Mouse (Mus musculus) small intestine, adult 2 months (tissue): ENCODE measurements around the gene Pcsk1n. TPM values are rescaled to one million over a fixed set of nuclear protein-coding genes. Genes with fewer than 3 reads are reported as not detected.
A peak's percentile ranks its signal among the peaks of the same experiment; 100 is the strongest.

Source experiments
- H3K27ac ChIP-seq: fragments of 200-500 bp; 2 replicates; pipeline ENCODE4 v1.5.1; 2012; ENCODE audit warnings: low read depth, low read length, control low read depth, inconsistent platforms; ENCODE audit not compliant: insufficient read depth
- H3K27me3 ChIP-seq: fragments of 200-500 bp; 2 replicates; pipeline ENCODE4 v1.6.1; 2012; ENCODE audit warnings: mild to moderate bottlenecking, moderate library complexity, low read length, inconsistent platforms; ENCODE audit not compliant: control insufficient read depth, insufficient read depth
- H3K36me3 ChIP-seq: fragments of 200-500 bp; 2 replicates; pipeline ENCODE4 v1.6.1; 2012; ENCODE audit warnings: mild to moderate bottlenecking, low read length, control low read depth, inconsistent platforms; ENCODE audit not compliant: control insufficient read depth, insufficient read depth
- H3K4me1 ChIP-seq: fragments of 200-500 bp; 2 replicates; pipeline ENCODE4 v1.6.1; 2012; ENCODE audit warnings: low read length, inconsistent platforms, mixed read lengths; ENCODE audit not compliant: control insufficient read depth, insufficient read depth, insufficient read length
- H3K4me3 ChIP-seq: fragments of 200-500 bp; 2 replicates; pipeline ENCODE4 v1.5.1; 2012; ENCODE audit warnings: low read depth, mild to moderate bottlenecking, control low read depth, inconsistent platforms, low read length, moderate library complexity
- CTCF ChIP-seq: fragments of 200-500 bp; IDR thresholded peaks from 2 replicates; pipeline ENCODE4 v1.5.1; 2012; ENCODE audit warnings: low read depth, mild to moderate bottlenecking, control low read depth, inconsistent platforms, low read length, moderate library complexity, mixed read lengths; ENCODE audit not compliant: insufficient replicate concordance, insufficient read length; ENCODE audit errors: extremely low read depth
- POLR2A ChIP-seq: fragments of 200-500 bp; IDR thresholded peaks from 2 replicates; pipeline ENCODE4 v1.6.1; 2012; ENCODE audit warnings: low read depth, mild to moderate bottlenecking, control low read depth, inconsistent platforms, low read length, moderate library complexity
- WGBS: fragments of 180-500 bp; shearing (Covaris S2); methylation state at CpG from one replicate; pipeline ENCODE4 v1.1.7; 2018; 5-methylcytosine and 5-hydroxymethylcytosine counted together
- polyA plus RNA-seq: library from polyadenylated mRNA; depleted of rRNA; stranded (reverse); fragments of >200 nt; gene quantifications from 2 replicates; pipeline ENCODE4 v1.2.3, GENCODE M21; 2012

The Pcsk1n gene
- polyA plus RNA-seq, 1 experiment = 21.1 TPM

DNA sequence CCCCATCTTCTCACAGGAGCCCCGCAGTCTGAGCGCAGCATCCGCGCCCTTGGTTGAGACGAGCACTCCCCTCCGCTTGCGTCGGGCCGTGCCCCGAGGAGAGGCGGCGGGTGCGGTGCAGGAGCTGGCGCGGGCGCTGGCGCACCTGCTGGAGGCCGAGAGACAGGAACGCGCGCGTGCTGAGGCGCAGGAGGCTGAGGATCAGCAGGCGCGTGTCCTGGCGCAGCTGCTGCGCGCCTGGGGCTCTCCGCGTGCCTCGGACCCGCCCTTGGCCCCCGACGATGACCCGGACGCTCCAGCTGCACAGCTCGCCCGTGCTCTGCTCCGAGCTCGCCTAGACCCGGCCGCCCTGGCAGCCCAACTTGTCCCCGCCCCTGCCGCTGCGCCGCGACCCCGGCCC, 2.4 kb downstream of the Pcsk1n start:
- no peak overlapping the region for H3K27ac ChIP-seq
- H3K27me3 ChIP-seq = peaks cover 22% of the 10 kb centered on the region
- no peaks in the 10 kb centered on the region for H3K36me3 ChIP-seq
- WGBS = 10% methylated on average over 47 of the region's 48 CpGs
- H3K4me1 ChIP-seq = peaks cover 4% of the 10 kb centered on the region; the same call in 1 of the 2 replicates
- peak overlapping the region; percentile 43 for H3K4me3 ChIP-seq
- TF ChIP-seq CTCF (no peak), POLR2A (no peak)

DNA sequence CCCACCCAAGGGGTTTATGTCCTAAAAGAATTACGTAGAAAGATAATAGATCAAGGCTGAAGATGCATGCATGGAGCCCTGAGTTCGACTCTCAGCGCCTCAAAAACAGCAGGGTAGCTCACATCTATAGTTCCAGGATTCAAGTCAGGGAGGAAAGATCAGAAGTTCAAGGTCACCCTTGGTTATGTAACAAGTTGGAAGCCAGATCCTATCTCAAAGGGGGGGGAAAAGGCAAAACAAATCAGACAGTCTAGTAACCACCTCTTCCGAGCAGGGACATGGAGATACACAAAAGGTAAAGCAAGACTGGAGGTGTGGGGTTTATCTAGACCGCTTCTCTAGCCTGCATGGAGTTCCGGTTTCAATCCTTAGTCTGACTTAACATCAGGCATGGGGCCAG, 6.6 kb downstream of the Pcsk1n start:
- WGBS = 83% methylated on average over 6 of the region's 6 CpGs
- no peaks in the 10 kb centered on the region for H3K36me3 ChIP-seq
- H3K4me3 ChIP-seq = no peak overlapping the region
- H3K4me1 ChIP-seq = peaks cover 4% of the 10 kb centered on the region; the same call in 1 of the 2 replicates
- peaks cover 32% of the 10 kb centered on the region for H3K27me3 ChIP-seq
- no peak overlapping the region for H3K27ac ChIP-seq
- TF ChIP-seq POLR2A (no peak), CTCF (no peak)

DNA sequence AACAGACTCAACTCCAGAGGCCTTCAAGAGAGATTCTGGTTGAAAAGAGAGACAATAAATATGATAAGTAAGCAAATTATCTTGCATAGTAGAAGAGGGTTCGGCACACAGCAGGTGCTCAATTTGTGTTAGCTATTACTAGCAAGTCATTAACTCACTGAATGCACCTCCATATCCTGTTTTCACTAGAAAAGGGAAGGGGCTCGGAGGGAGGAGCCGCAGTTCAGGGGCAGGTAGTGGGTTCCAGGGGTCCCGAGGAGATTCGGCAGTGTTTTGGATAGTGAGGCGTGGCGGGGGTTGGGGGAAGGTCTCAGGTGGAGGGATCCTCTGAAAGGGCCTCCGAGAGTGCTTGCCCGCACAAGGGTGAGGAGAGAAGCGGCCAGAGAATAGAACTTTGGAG, 7.5 kb downstream of the Pcsk1n start:
- peaks cover 4% of the 10 kb centered on the region; the same call in 1 of the 2 replicates for H3K4me1 ChIP-seq
- H3K4me3 ChIP-seq = no peak overlapping the region
- 28% methylated on average over 10 of the region's 10 CpGs for WGBS
- 0 out of 2 replicates have a peak, but pooled peaks cover 2% of the 10 kb centered on the region for H3K36me3 ChIP-seq
- peaks cover 24% of the 10 kb centered on the region for H3K27me3 ChIP-seq
- H3K27ac ChIP-seq = no peak overlapping the region
- TF ChIP-seq POLR2A = no peak
- TF ChIP-seq CTCF = no peak

DNA sequence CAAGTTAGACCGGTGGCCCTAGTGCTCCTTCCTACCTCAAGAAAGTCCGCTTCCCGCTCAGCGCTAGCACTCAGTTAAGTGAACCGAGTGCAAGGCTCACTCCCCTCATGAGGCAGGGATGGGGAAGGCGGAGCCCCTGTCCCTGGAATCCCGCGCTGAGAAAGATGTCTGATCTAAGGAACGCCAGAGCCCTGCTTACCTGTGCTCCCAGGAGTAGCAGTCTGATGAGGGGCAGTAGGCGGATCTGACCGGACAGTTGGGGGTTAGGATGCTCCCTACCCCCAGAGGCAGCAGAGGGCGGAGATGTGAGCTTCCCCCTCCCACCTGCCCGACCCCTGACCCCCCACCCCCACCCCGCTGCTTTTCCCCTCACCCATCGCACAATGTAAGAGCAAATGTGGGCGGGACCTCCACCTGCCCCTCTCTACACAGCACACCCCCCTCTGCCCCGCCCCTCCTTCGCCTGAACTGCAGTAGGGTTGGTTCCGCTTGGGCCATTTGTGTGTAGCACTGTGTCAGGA, 8.7 kb downstream of the Pcsk1n start, which contains the start of gene Eras:
Gene Eras (minus strand): TSS at position 338 of the 521 bp plus-strand sequence.
- no peak within 1 kb of the TSS for H3K4me3 ChIP-seq

DNA sequence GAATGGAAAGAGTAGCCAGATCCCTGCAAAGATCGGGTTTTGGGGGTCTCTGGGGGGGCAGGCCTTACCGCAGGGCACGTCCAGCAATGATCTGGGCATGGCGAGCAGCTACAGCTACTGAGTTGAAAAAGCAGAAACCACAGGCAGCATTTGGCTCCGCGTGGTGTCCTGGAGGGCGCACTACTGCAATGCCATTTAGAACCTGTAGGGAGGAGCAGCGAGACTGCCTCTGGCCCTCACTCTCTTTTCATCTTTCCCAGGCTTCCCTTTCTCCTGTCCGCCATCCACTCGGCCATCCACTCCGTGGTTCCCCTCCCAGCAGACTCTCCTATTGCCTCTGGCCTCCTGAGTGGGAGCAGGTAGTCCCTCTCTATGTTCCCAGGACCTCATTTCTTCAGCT, 17.3 kb downstream of the Pcsk1n start:
- H3K27me3 ChIP-seq = no peaks in the 10 kb centered on the region
- 76% methylated on average over 11 of the region's 11 CpGs for WGBS

More for the DNA sequence above, 8.7 kb downstream of the Pcsk1n start, which contains the start of gene Eras:
- no peak within 1 kb of the TSS for H3K27ac ChIP-seq
- TF ChIP-seq POLR2A (no peak), CTCF (no peak)
- no peaks in the 10 kb centered on the region for H3K4me1 ChIP-seq
- WGBS = 22% methylated on average over 16 of the region's 19 CpGs
- H3K27me3 ChIP-seq = peaks cover 15% of the 10 kb centered on the region
- H3K36me3 ChIP-seq = 0 out of 2 replicates have a peak, but pooled peaks cover 2% of the 10 kb centered on the region

DNA sequence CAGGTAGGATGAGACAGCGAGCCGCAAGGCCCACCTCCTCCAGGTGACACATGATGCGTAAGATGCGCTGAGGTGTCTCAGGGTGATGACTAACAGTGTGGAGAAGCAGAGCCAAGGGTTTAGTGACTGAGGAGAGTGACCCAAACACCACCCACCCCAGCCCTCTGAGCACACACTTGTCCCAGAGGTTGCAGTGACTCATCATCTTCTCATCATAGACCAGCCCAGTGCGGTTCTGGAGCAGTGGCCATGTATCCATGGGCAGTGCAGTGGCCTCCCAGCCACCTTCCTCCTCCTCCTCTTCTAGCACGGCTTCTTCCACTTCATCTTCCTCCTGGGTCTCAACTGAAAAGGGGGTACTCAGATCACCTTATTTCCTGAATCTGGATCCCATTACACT, 18.0 kb downstream of the Pcsk1n start:
- Histone ChIP-seq H3K27ac (no peak overlapping the region), H3K36me3 (no peaks in the 10 kb centered on the region), H3K4me1 (no peaks in the 10 kb centered on the region), H3K27me3 (no peaks in the 10 kb centered on the region), H3K4me3 (no peak overlapping the region)
- TF ChIP-seq CTCF (no peak), POLR2A (no peak)
- WGBS = 90% methylated on average over 6 of the region's 6 CpGs

More for the DNA sequence above, 17.3 kb downstream of the Pcsk1n start:
- TF ChIP-seq CTCF (no peak), POLR2A (no peak)
- H3K4me1 ChIP-seq = no peaks in the 10 kb centered on the region
- H3K36me3 ChIP-seq = no peaks in the 10 kb centered on the region
- no peak overlapping the region for H3K27ac ChIP-seq
- no peak overlapping the region for H3K4me3 ChIP-seq

DNA sequence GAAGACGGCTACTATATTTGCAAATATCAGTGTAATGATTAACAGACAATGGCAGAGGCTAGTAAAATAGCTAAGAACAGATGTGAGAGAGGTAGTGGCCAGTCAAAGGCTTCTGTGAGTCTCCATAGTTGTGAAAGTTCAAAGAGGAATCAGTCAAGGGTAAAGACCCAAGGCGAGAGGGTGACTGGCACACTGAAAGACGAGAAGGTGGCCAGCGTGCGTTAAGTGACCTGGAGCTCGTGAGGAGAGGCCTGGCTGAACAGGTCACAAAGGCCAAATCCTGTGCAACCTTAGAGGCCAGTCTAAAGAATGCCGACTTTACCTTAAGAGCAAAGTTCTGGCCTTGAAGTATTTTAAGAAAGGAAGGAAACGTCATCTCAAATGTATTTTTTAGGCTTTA, 26.0 kb downstream of the Pcsk1n start:
- WGBS = 80% methylated on average over 8 of the region's 8 CpGs

More for the DNA sequence above, 26.0 kb downstream of the Pcsk1n start:
- H3K27ac ChIP-seq = no peak overlapping the region
- TF ChIP-seq CTCF = no peak
- no peak for TF ChIP-seq POLR2A
- H3K4me3 ChIP-seq = no peak overlapping the region
- no peaks in the 10 kb centered on the region; the same call in 1 of the 2 replicates for H3K4me1 ChIP-seq
- no peaks in the 10 kb centered on the region for H3K36me3 ChIP-seq
- H3K27me3 ChIP-seq = no peaks in the 10 kb centered on the region
